Mouse (Mus musculus): ENCODE results near the gene Olfr1356.

GRCm38 (mm10) chr10:78801449-78801848 is 50.5 kb downstream of the Olfr1356 start:
- TF ChIP-seq POLR2A (IDR thresholded peaks at IDR 0.05; ENCODE audit: extremely low read depth, insufficient read depth, low read length) (no peak), CTCF (IDR thresholded peaks at IDR 0.05; ENCODE audit: extremely low read depth, insufficient read depth, low read length) (no peak)

All from cortical plate, adult 2 months (tissue).